Mouse (Mus musculus): ENCODE results near the gene Golga5. TPM values are rescaled to one million over a fixed set of nuclear protein-coding genes. Genes with fewer than 3 reads are reported as not detected.

The Golga5 gene
- total and polyA plus RNA-seq, 2 experiments from 2014 or later, result 17.4 to 24.0 TPM

- 53% methylated on average over 5 of the region's 5 CpGs for WGBS
- no peak overlapping the region for H3K4me2 ChIP-seq (ENCODE audit: low read depth, low read length)
- H3K27ac ChIP-seq (ENCODE audit: low read depth), result no peak overlapping the region
- H3K4me3 ChIP-seq (ENCODE audit: low read depth, low read length), result no peak overlapping the region
- no peaks in the 10 kb centered on the region for H3K9me3 ChIP-seq (replicated peaks; ENCODE audit: control insufficient read depth, low read length)
- H3K27me3 ChIP-seq (ENCODE audit: control insufficient read depth, insufficient read depth, low read length), result no peaks in the 10 kb centered on the region
- ATAC-seq (ENCODE audit: insufficient read depth, low read depth), result no peak
- no peaks in the 10 kb centered on the region for H3K4me1 ChIP-seq (ENCODE audit: control insufficient read depth, insufficient read depth)
- H3K36me3 ChIP-seq (replicated peaks; ENCODE audit: control insufficient read depth, insufficient read depth, low read length), result no peaks in the 10 kb centered on the region
- TF ChIP-seq CTCF (IDR thresholded peaks at IDR 0.05; ENCODE audit: low read depth) (peak; percentile 69), EP300 (IDR thresholded peaks at IDR 0.05; ENCODE audit: low read depth) (no peak)
- DNase-seq (ENCODE audit: low spot score), result peak; percentile 51
- H3K9ac ChIP-seq (replicated peaks; ENCODE audit: low read depth, low read length), result no peak overlapping the region
Measured at GRCm38 (mm10) chr12:102461177-102461576, 7.8 kb upstream of the Golga5 start.

GRCm38 (mm10) chr12:102464650-102465049 is 4.3 kb upstream of the Golga5 start:
- Histone ChIP-seq H3K27me3 (ENCODE audit: control insufficient read depth, insufficient read depth, low read length) (no peaks in the 10 kb centered on the region), H3K9me3 (replicated peaks; ENCODE audit: control insufficient read depth, low read length) (no peaks in the 10 kb centered on the region), H3K36me3 (replicated peaks; ENCODE audit: control insufficient read depth, insufficient read depth, low read length) (no peaks in the 10 kb centered on the region), H3K27ac (ENCODE audit: low read depth) (no peak overlapping the region), H3K4me1 (ENCODE audit: control insufficient read depth, insufficient read depth) (no peaks in the 10 kb centered on the region), H3K4me2 (ENCODE audit: low read depth, low read length) (no peak overlapping the region), H3K4me3 (ENCODE audit: low read depth, low read length) (no peak overlapping the region), H3K9ac (replicated peaks; ENCODE audit: low read depth, low read length) (no peak overlapping the region)
- ATAC-seq (ENCODE audit: insufficient read depth, low read depth), result no peak
- no peak for DNase-seq (ENCODE audit: low spot score)
- TF ChIP-seq EP300 (IDR thresholded peaks at IDR 0.05; ENCODE audit: low read depth) (no peak), CTCF (IDR thresholded peaks at IDR 0.05; ENCODE audit: low read depth) (peak; percentile 23)
- WGBS, result 59% methylated on average over 4 of the region's 4 CpGs

GRCm38 (mm10) chr12:102468136-102468535 is 799 bp upstream of the Golga5 start:
- H3K4me2 ChIP-seq (ENCODE audit: low read depth, low read length), result no peak overlapping the region
- no peak for ATAC-seq (ENCODE audit: insufficient read depth, low read depth)

GRCm38 (mm10) chr12:102474411-102474810 is 5.5 kb downstream of the Golga5 start:
- no peak overlapping the region for H3K27ac ChIP-seq (ENCODE audit: low read depth)
- H3K27me3 ChIP-seq (ENCODE audit: control insufficient read depth, insufficient read depth, low read length), result no peaks in the 10 kb centered on the region
- no peak overlapping the region for H3K4me3 ChIP-seq (ENCODE audit: low read depth, low read length)
- DNase-seq (ENCODE audit: low spot score) (no peak), ATAC-seq (ENCODE audit: insufficient read depth, low read depth) (no peak)
- H3K9me3 ChIP-seq (replicated peaks; ENCODE audit: control insufficient read depth, low read length), result no peaks in the 10 kb centered on the region
- H3K9ac ChIP-seq (replicated peaks; ENCODE audit: low read depth, low read length), result no peak overlapping the region
- TF ChIP-seq EP300 (IDR thresholded peaks at IDR 0.05; ENCODE audit: low read depth) (no peak), CTCF (IDR thresholded peaks at IDR 0.05; ENCODE audit: low read depth) (no peak)
- peaks cover 47% of the 10 kb centered on the region for H3K36me3 ChIP-seq (replicated peaks; ENCODE audit: control insufficient read depth, insufficient read depth, low read length)
- 85% methylated on average over 7 of the region's 7 CpGs for WGBS
- H3K4me2 ChIP-seq (ENCODE audit: low read depth, low read length), result no peak overlapping the region
- no peaks in the 10 kb centered on the region for H3K4me1 ChIP-seq (ENCODE audit: control insufficient read depth, insufficient read depth)

More at GRCm38 (mm10) chr12:102468136-102468535, 799 bp upstream of the Golga5 start:
- WGBS, result 76% methylated on average over 1 of the region's 1 CpGs
- Histone ChIP-seq H3K9me3 (replicated peaks; ENCODE audit: control insufficient read depth, low read length) (no peaks in the 10 kb centered on the region), H3K36me3 (replicated peaks; ENCODE audit: control insufficient read depth, insufficient read depth, low read length) (peaks cover 14% of the 10 kb centered on the region), H3K4me1 (ENCODE audit: control insufficient read depth, insufficient read depth) (no peaks in the 10 kb centered on the region), H3K4me3 (ENCODE audit: low read depth, low read length) (no peak overlapping the region), H3K27ac (ENCODE audit: low read depth) (no peak overlapping the region), H3K27me3 (ENCODE audit: control insufficient read depth, insufficient read depth, low read length) (no peaks in the 10 kb centered on the region), H3K9ac (replicated peaks; ENCODE audit: low read depth, low read length) (no peak overlapping the region)
- TF ChIP-seq EP300 (IDR thresholded peaks at IDR 0.05; ENCODE audit: low read depth) (no peak), CTCF (IDR thresholded peaks at IDR 0.05; ENCODE audit: low read depth) (no peak)
- DNase-seq (ENCODE audit: low spot score), result no peak

DNA sequence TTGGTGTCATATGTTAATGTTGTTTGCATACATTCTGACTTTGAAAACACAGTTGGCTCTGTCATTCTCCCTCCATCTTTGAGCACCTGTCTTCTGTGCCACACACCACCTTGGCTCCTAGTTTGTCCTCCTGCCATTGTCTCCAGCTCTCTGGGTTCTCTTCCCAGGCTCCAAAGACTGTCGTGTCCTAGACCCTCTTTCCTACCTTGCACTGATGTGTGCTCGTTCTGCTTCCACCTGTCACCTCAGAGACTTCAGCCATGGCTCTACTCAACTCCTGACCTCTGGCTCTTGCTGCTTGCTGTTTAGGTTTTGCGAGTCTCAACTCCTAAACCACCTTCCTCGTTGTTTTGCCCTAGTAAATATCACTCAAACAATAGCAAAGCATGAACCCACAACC is 11.5 kb downstream of the Golga5 start:
- no peaks in the 10 kb centered on the region for H3K9me3 ChIP-seq (replicated peaks; ENCODE audit: control insufficient read depth, low read length)
- TF ChIP-seq EP300 (IDR thresholded peaks at IDR 0.05; ENCODE audit: low read depth) (no peak), CTCF (IDR thresholded peaks at IDR 0.05; ENCODE audit: low read depth) (no peak)
- ATAC-seq (ENCODE audit: insufficient read depth, low read depth), result no peak
- DNase-seq (ENCODE audit: low spot score), result no peak
- H3K36me3 ChIP-seq (replicated peaks; ENCODE audit: control insufficient read depth, insufficient read depth, low read length), result peaks cover 70% of the 10 kb centered on the region
- H3K9ac ChIP-seq (replicated peaks; ENCODE audit: low read depth, low read length), result no peak overlapping the region
- H3K27me3 ChIP-seq (ENCODE audit: control insufficient read depth, insufficient read depth, low read length), result no peaks in the 10 kb centered on the region
- H3K4me2 ChIP-seq (ENCODE audit: low read depth, low read length), result no peak overlapping the region
- 90% methylated on average over 4 of the region's 4 CpGs for WGBS
- H3K27ac ChIP-seq (ENCODE audit: low read depth), result no peak overlapping the region
- H3K4me1 ChIP-seq (ENCODE audit: control insufficient read depth, insufficient read depth), result no peaks in the 10 kb centered on the region
- H3K4me3 ChIP-seq (ENCODE audit: low read depth, low read length), result no peak overlapping the region

- Histone ChIP-seq H3K4me1 (ENCODE audit: control insufficient read depth, insufficient read depth) (no peaks in the 10 kb centered on the region), H3K9me3 (replicated peaks; ENCODE audit: control insufficient read depth, low read length) (no peaks in the 10 kb centered on the region), H3K4me3 (ENCODE audit: low read depth, low read length) (no peak overlapping the region), H3K9ac (replicated peaks; ENCODE audit: low read depth, low read length) (no peak overlapping the region), H3K27ac (ENCODE audit: low read depth) (no peak overlapping the region), H3K36me3 (replicated peaks; ENCODE audit: control insufficient read depth, insufficient read depth, low read length) (peaks cover 88% of the 10 kb centered on the region), H3K4me2 (ENCODE audit: low read depth, low read length) (no peak overlapping the region), H3K27me3 (ENCODE audit: control insufficient read depth, insufficient read depth, low read length) (no peaks in the 10 kb centered on the region)
- ATAC-seq (ENCODE audit: insufficient read depth, low read depth) (no peak), DNase-seq (ENCODE audit: low spot score) (no peak)
- 55% methylated on average over 3 of the region's 3 CpGs for WGBS
- no peak for TF ChIP-seq CTCF (IDR thresholded peaks at IDR 0.05; ENCODE audit: low read depth)
- TF ChIP-seq EP300 (IDR thresholded peaks at IDR 0.05; ENCODE audit: low read depth), result no peak
Measured at GRCm38 (mm10) chr12:102484946-102485345, 16.0 kb downstream of the Golga5 start.

Measured in heart, postnatal 0 days (tissue).